Mouse (Mus musculus) spleen, embryonic (tissue): ENCODE measurements at regions not wholly inside any gene's neighbourhood (a gene's known extent, or its start where the extent isn't known, plus 50 kb on each side); places are given as distances from the start of the nearest gene placed in this dataset.

Experiments used
- CTCF ChIA-PET: fragments of 350-600 bp; sonication (Branson Sonifier 250); formaldehyde crosslinking; loops from one replicate; lab custom pipeline; 2022; lab: Charles Lee

- CTCF ChIA-PET: no interaction called here
Observed at GRCm38 (mm10) chr13:52045349-52045748, 198.9 kb downstream of the Gadd45g start.

GRCm38 (mm10) chr13:52046020-52046419 lies 199.5 kb downstream of the Gadd45g start:
- CTCF ChIA-PET: no interaction called here

GRCm38 (mm10) chr13:52046700-52047099 lies 200.2 kb downstream of the Gadd45g start:
- CTCF ChIA-PET: interaction anchor here (0.7 kb wide), 1 partner anchor 51 kb away, joined by 4 read pairs; no protein-coding TSS in a partner anchor

GRCm38 (mm10) chr13:52047937-52048336 lies 201.5 kb downstream of the Gadd45g start:
- CTCF ChIA-PET: interaction anchor here (0.6 kb wide), 1 partner anchor 50 kb away, joined by 5 read pairs; no protein-coding TSS in a partner anchor

GRCm38 (mm10) chr13:52048777-52049176 lies 202.3 kb downstream of the Gadd45g start:
- CTCF ChIA-PET: no interaction called here

DNA sequence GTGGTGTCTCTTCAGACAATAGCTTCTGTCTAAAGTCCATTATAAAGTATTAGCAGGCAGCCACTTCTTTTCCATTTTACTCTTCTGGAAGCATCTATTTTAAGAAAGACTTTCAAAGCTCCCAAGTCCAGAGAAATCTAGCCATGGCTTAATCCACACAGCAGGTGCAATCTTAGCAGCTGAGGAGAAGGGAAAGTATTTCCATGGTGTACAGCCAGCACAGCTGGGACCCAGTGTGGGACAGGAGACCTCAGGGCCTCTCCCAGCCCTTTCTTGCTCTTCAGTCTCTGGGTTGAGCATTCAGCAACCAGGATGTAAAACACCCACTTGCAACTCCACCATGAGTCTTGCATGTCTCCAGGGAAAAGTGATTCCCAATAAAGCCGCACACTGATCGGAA lies 202.8 kb downstream of the Gadd45g start:
- CTCF ChIA-PET: no interaction called here

- CTCF ChIA-PET: no interaction called here
Observed at GRCm38 (mm10) chr13:52055741-52056140, 209.3 kb downstream of the Gadd45g start.

DNA sequence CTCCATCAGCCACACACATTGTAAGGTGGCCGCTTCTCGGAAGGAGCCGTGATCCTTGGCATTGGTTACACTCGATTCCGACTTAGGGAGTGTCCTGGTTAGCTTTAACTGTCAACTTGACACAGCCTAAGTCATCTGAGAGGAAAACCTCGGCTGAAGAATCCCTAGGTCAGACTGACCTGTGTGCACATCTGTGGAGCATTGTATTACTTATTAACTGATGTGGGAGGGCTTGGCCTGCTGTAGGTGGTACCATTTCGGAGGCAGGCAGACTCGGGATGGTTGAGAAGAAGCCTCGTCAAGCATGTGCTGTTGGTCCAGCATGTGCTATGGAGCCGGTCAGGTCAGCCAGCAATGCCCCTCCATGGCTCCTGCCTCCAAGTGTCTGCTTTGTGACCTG lies 211.0 kb downstream of the Gadd45g start:
- CTCF ChIA-PET: no interaction called here

GRCm38 (mm10) chr13:52059756-52060417 lies 213.4 kb downstream of the Gadd45g start:
- CTCF ChIA-PET: interaction anchor here (0.5 kb wide), 1 partner anchor 127 kb away, joined by 3 read pairs; no protein-coding TSS in a partner anchor

GRCm38 (mm10) chr13:52060418-52060870 lies 214.0 kb downstream of the Gadd45g start:
- CTCF ChIA-PET: interaction anchor here (0.7 kb wide), 1 partner anchor 48 kb away, joined by 6 read pairs; no protein-coding TSS in a partner anchor

DNA sequence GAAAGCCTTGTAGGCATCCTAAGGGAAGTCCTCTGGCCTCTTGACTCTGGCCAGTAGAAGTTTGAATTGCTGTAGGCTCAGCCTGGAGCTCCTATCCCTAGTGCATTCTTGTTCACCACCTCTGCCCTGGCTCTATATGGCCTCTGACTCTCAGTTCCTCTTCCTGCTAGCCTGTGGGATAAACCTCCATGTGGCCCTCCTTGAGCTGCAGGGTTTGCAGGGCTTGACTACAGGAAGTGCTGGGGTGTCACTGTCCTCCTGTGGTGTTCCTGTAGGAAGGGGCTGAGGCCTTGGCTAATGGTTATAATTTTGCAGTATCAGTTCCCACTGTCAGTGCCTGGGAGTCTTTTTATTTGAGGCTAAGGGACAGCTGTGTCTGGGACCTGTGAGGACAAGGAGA lies 215.0 kb downstream of the Gadd45g start:
- CTCF ChIA-PET: interaction anchor here (0.6 to 0.7 kb wide), 2 partner anchors 47 to 486 kb away, joined by 6 to 7 read pairs; no protein-coding TSS in a partner anchor

DNA sequence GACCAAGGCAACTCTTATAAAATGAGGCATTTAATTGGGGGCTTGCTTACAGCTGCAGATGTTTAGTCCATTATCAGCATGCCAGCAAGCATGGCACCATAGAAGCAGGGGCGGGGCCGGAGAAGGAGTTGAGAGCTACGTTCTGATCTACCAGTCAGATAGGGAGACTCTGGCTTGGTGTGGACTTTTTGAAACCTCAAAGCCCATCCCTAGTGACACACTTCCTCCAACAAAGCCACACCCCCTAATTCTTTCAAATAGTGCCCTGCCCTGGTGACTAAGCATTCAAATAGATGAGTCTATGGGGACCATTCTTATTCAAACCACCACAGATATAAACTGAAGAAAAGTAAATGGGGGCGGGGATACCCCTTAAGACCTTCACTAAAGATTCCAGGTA lies 215.4 kb downstream of the Gadd45g start:
- CTCF ChIA-PET: interaction anchor here (0.6 kb wide), 3 partner anchors 151 to 486 kb away, joined by 3 to 8 read pairs (median 7); no protein-coding TSS in a partner anchor

- CTCF ChIA-PET: interaction anchor here (0.5 to 0.8 kb wide), 4 partner anchors 132 to 568 kb away, joined by 3 to 10 read pairs (median 6); no protein-coding TSS in a partner anchor
Observed at GRCm38 (mm10) chr13:52062576-52062975, 216.1 kb downstream of the Gadd45g start.

DNA sequence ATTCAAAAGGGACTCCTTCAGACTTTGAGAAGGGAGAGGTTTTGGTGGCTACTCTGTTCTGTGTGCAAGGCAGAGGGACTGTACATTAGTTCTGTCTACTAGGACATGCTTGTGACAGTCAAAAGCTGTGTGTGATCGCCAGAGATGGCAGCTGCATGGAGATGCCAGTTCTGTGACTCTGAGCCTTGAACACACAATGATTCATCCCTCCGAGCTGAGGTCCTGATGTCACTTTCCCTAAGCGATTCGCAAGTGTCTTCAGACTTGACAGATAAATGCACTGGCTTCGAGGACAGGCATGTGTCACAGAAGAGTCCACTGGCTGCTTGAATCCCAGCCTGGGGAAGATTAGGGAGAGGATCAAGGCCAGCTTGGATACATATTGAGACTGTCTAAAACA lies 218.8 kb downstream of the Gadd45g start:
- CTCF ChIA-PET: no interaction called here

DNA sequence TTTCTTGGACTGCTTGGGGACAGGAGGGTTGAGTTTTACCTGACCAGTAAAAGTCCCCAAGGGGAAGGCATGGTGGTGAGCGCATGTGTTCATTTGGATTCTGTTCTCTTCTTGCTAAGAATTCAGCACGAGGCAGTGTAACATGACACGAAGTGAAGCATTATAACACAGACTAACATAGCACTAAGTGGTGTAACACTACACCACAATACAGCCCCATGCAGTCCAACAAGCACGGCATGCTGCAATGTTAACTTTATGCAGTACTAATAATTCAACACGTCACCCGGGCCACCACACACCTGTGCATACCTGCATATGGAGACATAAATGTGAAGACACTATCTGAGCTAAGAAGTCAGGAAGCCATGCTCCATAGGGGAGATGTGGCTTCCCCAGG lies 219.2 kb downstream of the Gadd45g start:
- CTCF ChIA-PET: no interaction called here

- CTCF ChIA-PET: no interaction called here
Observed at GRCm38 (mm10) chr13:52067048-52067447, 220.6 kb downstream of the Gadd45g start.

- CTCF ChIA-PET: interaction anchor here (0.7 kb wide), 1 partner anchor 529 kb away, joined by 5 read pairs; no protein-coding TSS in a partner anchor
Observed at GRCm38 (mm10) chr13:52068886-52069439, 222.5 kb downstream of the Gadd45g start.

GRCm38 (mm10) chr13:52069714-52070113 lies 223.2 kb downstream of the Gadd45g start:
- CTCF ChIA-PET: no interaction called here

DNA sequence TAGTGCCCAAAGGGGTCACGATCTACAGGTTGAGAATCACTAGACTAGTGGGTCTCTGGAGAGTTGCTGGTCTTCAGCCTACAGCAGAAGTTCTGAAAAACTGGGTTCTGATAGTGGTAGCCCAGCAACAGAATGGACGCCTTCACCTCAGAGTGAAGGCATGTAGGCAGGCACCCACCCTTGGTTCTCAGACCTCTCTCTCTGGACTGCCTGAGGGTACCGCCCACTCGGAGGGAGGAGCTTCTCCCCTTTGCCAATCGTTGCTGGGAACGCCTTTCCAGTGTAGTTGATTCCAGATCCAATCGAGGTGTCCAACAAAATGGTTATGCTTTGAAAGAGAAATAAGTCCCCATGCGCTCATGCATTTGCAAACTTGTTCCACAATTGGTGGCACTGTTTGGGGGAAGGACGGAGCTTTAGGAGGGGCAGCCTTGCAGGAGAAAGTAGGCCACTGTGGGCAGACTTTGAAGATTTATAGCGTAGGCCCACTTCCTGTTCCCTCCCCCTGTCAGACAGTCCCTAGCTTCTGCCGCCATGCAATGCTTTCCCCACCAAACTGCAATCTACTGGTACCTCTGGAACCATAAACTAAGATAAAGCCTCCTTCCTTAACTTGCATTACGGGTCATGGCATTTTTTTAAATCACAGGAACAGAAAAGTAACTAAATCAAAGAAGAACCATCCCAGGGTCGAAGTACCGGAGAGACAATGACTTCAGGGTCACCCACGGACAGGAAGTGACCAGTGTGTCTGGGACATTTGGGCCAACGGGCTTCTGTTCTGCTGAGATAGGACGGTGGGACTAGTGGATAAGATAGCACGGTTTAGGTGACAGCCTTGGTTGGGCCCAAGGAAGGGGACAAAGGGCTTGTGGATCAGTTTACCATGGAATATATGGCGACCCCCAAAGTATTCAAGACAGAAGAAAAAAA lies 224.5 kb downstream of the Gadd45g start:
- CTCF ChIA-PET: no interaction called here

GRCm38 (mm10) chr13:52077616-52078015 lies 231.1 kb downstream of the Gadd45g start:
- CTCF ChIA-PET: interaction anchor here (0.9 kb wide), 1 partner anchor 20 kb away, joined by 3 read pairs; no protein-coding TSS in a partner anchor

- CTCF ChIA-PET: interaction anchor here (0.6 kb wide), 1 partner anchor 425 kb away, joined by 3 read pairs; no protein-coding TSS in a partner anchor
Observed at GRCm38 (mm10) chr13:52078561-52078960, 232.1 kb downstream of the Gadd45g start.
